Mouse (Mus musculus) MEL (cell line): Measurements from ENCODE around the gene Acvr1b. TPM values are rescaled to one million over a fixed set of nuclear protein-coding genes. Genes with fewer than 3 reads are reported as not detected.

Experiments
- DNase-seq: peaks from one replicate; pipeline ENCODE4 v3.0.0; 2011; ENCODE audit warnings: low read depth, low spot score
- H3K27ac ChIP-seq: 2 replicates; pipeline ENCODE4 v1.5.1; 2012; ENCODE audit warnings: low read depth, mild to moderate bottlenecking, control low read depth, low read length, moderate library complexity; ENCODE audit not compliant: control insufficient read depth
- H3K27me3 ChIP-seq, 2 experiments: fragments of 150-350 bp in 1 of 2; sonication (generic) in 1 of 2; 2 replicates each; pipeline ENCODE4 v1.6.1; 2012; ENCODE audit warnings: low read length in 2 of 2, mild to moderate bottlenecking in 2 of 2, improper control_type of control experiment in 1 of 2, moderate library complexity in 1 of 2; ENCODE audit not compliant: insufficient read depth in 2 of 2, control insufficient read depth in 1 of 2
- H3K36me3 ChIP-seq, 2 experiments: 2 replicates each; pipeline ENCODE4 v1.6.1; 2012 to 2014; ENCODE audit warnings: low read length in 2 of 2, improper control_type of control experiment in 1 of 2, inconsistent platforms in 1 of 2, mild to moderate bottlenecking in 1 of 2; ENCODE audit not compliant: insufficient read depth in 2 of 2, control insufficient read depth in 1 of 2
- H3K4me1 ChIP-seq, 2 experiments: fragments of 150-350 bp in 1 of 2; sonication (generic) in 1 of 2; 2 replicates each; pipeline ENCODE4 v1.6.1; 2012; ENCODE audit warnings: low read length in 2 of 2, improper control_type of control experiment in 1 of 2, mild to moderate bottlenecking in 1 of 2; ENCODE audit not compliant: insufficient read depth in 2 of 2, control insufficient read depth in 1 of 2
- H3K4me3 ChIP-seq, 2 experiments: fragments of 150-350 bp in 1 of 2; sonication (generic) in 1 of 2; 2 replicates each; pipeline ENCODE4 v1.5.1; 2012; ENCODE audit warnings: low read depth in 2 of 2, low read length in 2 of 2, mild to moderate bottlenecking in 2 of 2, moderate library complexity in 2 of 2, control low read depth in 1 of 2, improper control_type of control experiment in 1 of 2; ENCODE audit not compliant: control insufficient read depth in 1 of 2, insufficient read depth in 1 of 2
- H3K79me2 ChIP-seq: 2 replicates; pipeline ENCODE4 v1.6.1; 2012; ENCODE audit warnings: mild to moderate bottlenecking, low read length, moderate library complexity; ENCODE audit not compliant: control insufficient read depth, poor library complexity, insufficient read depth
- H3K9ac ChIP-seq: 2 replicates; pipeline ENCODE4 v1.6.1; 2012; ENCODE audit warnings: low read depth, mild to moderate bottlenecking, control low read depth, low read length, moderate library complexity; ENCODE audit not compliant: control insufficient read depth, poor library complexity, severe bottlenecking
- H3K9me3 ChIP-seq: fragments of 150-350 bp; sonication (generic); replicated peaks from 2 replicates; pipeline ENCODE4 v1.6.1; 2012; ENCODE audit warnings: mild to moderate bottlenecking, low read length, improper control_type of control experiment, moderate library complexity; ENCODE audit not compliant: insufficient read depth
- BHLHE40 ChIP-seq: IDR thresholded peaks from 2 replicates; pipeline ENCODE4 v1.6.1; 2012; ENCODE audit warnings: low read depth, mild to moderate bottlenecking, inconsistent platforms, low read length, improper control_type of control experiment, borderline replicate concordance
- E2F4 ChIP-seq: IDR thresholded peaks from 2 replicates; pipeline ENCODE4 v1.6.1; 2011; ENCODE audit warnings: low read depth, low read length, improper control_type of control experiment, borderline replicate concordance
- ELF1 ChIP-seq: IDR thresholded peaks from 2 replicates; pipeline ENCODE4 v1.6.1; 2014; ENCODE audit warnings: low read depth, mild to moderate bottlenecking, inconsistent platforms, low read length, improper control_type of control experiment, moderate library complexity
- EP300 ChIP-seq, 2 experiments: IDR thresholded peaks; 2 replicates each; pipeline ENCODE4 v1.6.1; 2011; ENCODE audit warnings: improper control_type of control experiment in 2 of 2, low read length in 2 of 2, low read depth in 1 of 2, mild to moderate bottlenecking in 1 of 2
- ETS1 ChIP-seq: IDR thresholded peaks from 2 replicates; pipeline ENCODE4 v1.6.1; 2012; ENCODE audit warnings: low read depth, mild to moderate bottlenecking, inconsistent platforms, low read length, improper control_type of control experiment, moderate library complexity
- GABPA ChIP-seq: IDR thresholded peaks from 2 replicates; pipeline ENCODE4 v1.6.1; 2012; ENCODE audit warnings: low read depth, mild to moderate bottlenecking, inconsistent platforms, low read length, improper control_type of control experiment, moderate library complexity
- GATA1 ChIP-seq: IDR thresholded peaks from 2 replicates; pipeline ENCODE4 v1.6.1; 2011; ENCODE audit warnings: low read depth, low read length, improper control_type of control experiment
- HCFC1 ChIP-seq: IDR thresholded peaks from 2 replicates; pipeline ENCODE4 v1.6.1; 2012; ENCODE audit warnings: low read depth, mild to moderate bottlenecking, inconsistent platforms, low read length, improper control_type of control experiment, moderate library complexity
- MAX ChIP-seq: IDR thresholded peaks from 2 replicates; pipeline ENCODE4 v1.6.1; 2011; ENCODE audit warnings: low read length, improper control_type of control experiment
- MYB ChIP-seq: IDR thresholded peaks from 2 replicates; pipeline ENCODE4 v1.6.1; 2011; ENCODE audit warnings: mild to moderate bottlenecking, low read depth, low read length, improper control_type of control experiment
- MYC ChIP-seq: IDR thresholded peaks from 2 replicates; pipeline ENCODE4 v1.6.1; 2011; ENCODE audit warnings: low read depth, mild to moderate bottlenecking, low read length, improper control_type of control experiment, moderate library complexity
- POLR2A ChIP-seq, 2 experiments: IDR thresholded peaks; 2 replicates each; pipeline ENCODE4 v1.6.1; 2011 to 2012; ENCODE audit warnings: low read length in 2 of 2, mild to moderate bottlenecking in 2 of 2, control low read depth in 1 of 2, improper control_type of control experiment in 1 of 2, low read depth in 1 of 2, moderate library complexity in 1 of 2; ENCODE audit not compliant: control insufficient read depth in 1 of 2, insufficient read depth in 1 of 2, poor library complexity in 1 of 2
- RAD21 ChIP-seq: IDR thresholded peaks from 2 replicates; pipeline ENCODE4 v1.6.1; 2011; ENCODE audit warnings: mild to moderate bottlenecking, low read depth, low read length, improper control_type of control experiment
- RCOR1 ChIP-seq: IDR thresholded peaks from 2 replicates; pipeline ENCODE4 v1.6.1; 2012; ENCODE audit warnings: low read depth, mild to moderate bottlenecking, inconsistent platforms, low read length, improper control_type of control experiment
- SIN3A ChIP-seq: IDR thresholded peaks from 2 replicates; pipeline ENCODE4 v1.6.1; 2012; ENCODE audit warnings: low read length, improper control_type of control experiment, inconsistent platforms
- TAL1 ChIP-seq: IDR thresholded peaks from 2 replicates; pipeline ENCODE4 v1.6.1; 2012; ENCODE audit warnings: mild to moderate bottlenecking, inconsistent platforms, low read length, moderate library complexity, mixed read lengths
- TBP ChIP-seq: IDR thresholded peaks from 2 replicates; pipeline ENCODE4 v1.8.0; 2011; ENCODE audit warnings: low read depth, low read length, improper control_type of control experiment
- ZC3H11A ChIP-seq: IDR thresholded peaks from 2 replicates; pipeline ENCODE4 v1.6.1; 2012; ENCODE audit warnings: low read depth, mild to moderate bottlenecking, inconsistent platforms, low read length, improper control_type of control experiment
- ZKSCAN1 ChIP-seq: IDR thresholded peaks from 2 replicates; pipeline ENCODE4 v1.6.1; 2012; ENCODE audit warnings: low read depth, mild to moderate bottlenecking, inconsistent platforms, low read length, improper control_type of control experiment, moderate library complexity
- ZMIZ1 ChIP-seq: IDR thresholded peaks from 2 replicates; pipeline ENCODE4 v1.6.1; 2012; ENCODE audit warnings: low read depth, mild to moderate bottlenecking, inconsistent platforms, low read length, improper control_type of control experiment, moderate library complexity
- polyA plus RNA-seq, 2 experiments: library from polyadenylated mRNA; stranded (reverse) in 1 of 2; unstranded in 1 of 2; fragments of >175 nt in 1 of 2; fragments of >200 nt in 1 of 2; gene quantifications; 2 replicates each; pipeline versions ENCODE4 v1.2.1 to v1.2.4; 2012; ENCODE audit warnings: low replicate concordance in 2 of 2, low read depth in 1 of 2; ENCODE audit not compliant: insufficient read length in 2 of 2, insufficient read depth in 1 of 2, missing spikeins in 1 of 2
- total RNA-seq: library from RNA; depleted of rRNA; stranded (reverse); fragments of 300-350 nt; gene quantifications from 2 replicates; pipeline ENCODE4 v1.2.3, GENCODE M21; 2012

Gene Acvr1b
- total and polyA plus RNA-seq, 3 experiments = 10.4 to 13.2 TPM; not detected in 1

DNA sequence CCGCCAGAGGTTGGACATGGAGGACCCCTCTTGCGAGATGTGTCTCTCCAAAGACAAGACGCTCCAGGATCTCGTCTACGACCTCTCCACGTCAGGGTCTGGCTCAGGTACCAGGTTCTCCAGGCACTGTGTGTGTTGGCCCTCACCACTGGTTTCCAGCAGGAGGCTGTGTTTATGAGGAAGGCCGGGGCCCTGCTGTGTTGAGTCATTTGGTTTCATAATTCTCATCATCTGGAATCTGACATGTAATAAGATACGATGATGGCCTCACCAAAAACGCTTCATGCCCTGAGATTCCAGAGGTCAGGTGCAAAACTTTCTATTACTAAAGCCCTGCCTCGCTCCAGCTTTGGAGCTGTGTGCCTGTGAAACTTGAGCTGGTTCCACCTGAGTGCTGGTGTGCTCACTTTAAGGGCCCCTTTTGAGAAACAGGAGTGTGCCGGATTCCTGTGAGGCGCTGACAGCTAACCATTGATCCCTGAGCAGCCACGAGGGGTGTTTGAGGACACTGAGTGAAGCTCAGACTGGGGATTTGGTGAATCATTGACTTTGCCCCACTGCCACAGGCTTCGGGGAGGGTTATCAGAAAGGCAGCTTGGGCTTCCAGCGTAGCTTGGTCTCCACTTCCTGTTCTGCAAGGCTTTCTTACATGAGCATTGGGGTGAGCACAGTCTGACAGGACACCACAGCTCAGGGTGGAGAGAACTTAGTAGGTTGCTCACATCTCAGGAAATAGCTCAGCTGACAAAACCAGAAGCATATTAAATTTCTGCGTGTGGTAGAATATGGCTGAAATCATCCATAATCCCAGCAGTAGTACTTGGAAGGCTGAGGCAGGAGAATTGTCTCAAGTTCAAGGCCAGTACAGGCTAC, 21.3 kb downstream of the Acvr1b start:
- 0 out of 2 replicates have a peak, but pooled peaks have one; percentile 42 for TF ChIP-seq GATA1
- TF ChIP-seq HCFC1 = no peak
- no peak for TF ChIP-seq BHLHE40
- 0 out of 2 replicates have a peak, but pooled peaks have one; percentile 18 for TF ChIP-seq SIN3A
- peak; percentile 74 for TF ChIP-seq TBP
- TF ChIP-seq ETS1 = 0 out of 2 replicates have a peak, but pooled peaks have one; percentile 9
- no peak for TF ChIP-seq ZC3H11A
- TF ChIP-seq E2F4 = no peak
- peak; percentile 66 for TF ChIP-seq ELF1
- peak; percentile 87 for TF ChIP-seq ZKSCAN1
- peak; percentile 34; the same call in 1 of the 2 replicates for TF ChIP-seq TAL1
- peak; percentile 89 for DNase-seq
- Histone ChIP-seq H3K9me3 (no peaks in the 10 kb centered on the region), H3K4me3 (no peak overlapping the region), H3K4me1 (peaks cover 13 to 36% of the 10 kb centered on the region in 2 experiments), H3K27me3 (no peaks in the 10 kb centered on the region), H3K9ac (no peak overlapping the region), H3K27ac (peak overlapping the region; percentile 18; the same call in 1 of the 2 replicates), H3K79me2 (0 out of 2 replicates have a peak, but pooled peaks cover 1% of the 10 kb centered on the region), H3K36me3 (peaks cover 0 to 28% of the 10 kb centered on the region in 2 experiments; a peak in 2 of 4 replicates)

GRCm38 (mm10) chr15:101196079-101196795, 22.4 kb downstream of the Acvr1b start:
- Histone ChIP-seq H3K9me3 (no peaks in the 10 kb centered on the region), H3K9ac (no peak overlapping the region), H3K4me1 (peaks cover 6 to 26% of the 10 kb centered on the region in 2 experiments), H3K27ac (no peak overlapping the region), H3K79me2 (0 out of 2 replicates have a peak, but pooled peaks cover 1% of the 10 kb centered on the region), H3K27me3 (no peaks in the 10 kb centered on the region), H3K4me3 (no peak overlapping the region), H3K36me3 (peaks cover 0 to 20% of the 10 kb centered on the region in 2 experiments; a peak in 2 of 4 replicates)
- DNase-seq = peak; percentile 55
- TF ChIP-seq MYB (peak; percentile 53; the same call in 1 of the 2 replicates), MYC (no peak), RAD21 (no peak), E2F4 (no peak), RCOR1 (no peak), SIN3A (no peak), GABPA (peak; percentile 49; the same call in 1 of the 2 replicates), MAX (no peak), HCFC1 (no peak), ZMIZ1 (no peak), POLR2A (IDR thresholded peaks at IDR 0.05; ENCODE audit: control insufficient read depth in 1 of 2, insufficient read depth in 1 of 2, low read depth in 1 of 2, low read length in 2 of 2, poor library complexity in 1 of 2) (0 out of 4 replicates have a peak, but pooled peaks of 1 of the 2 experiments have one; percentile 5), ZC3H11A (no peak), EP300 (IDR thresholded peaks at IDR 0.05; ENCODE audit: low read depth in 1 of 2, low read length in 2 of 2) (peak in 1 of 2 experiments; percentile 80; a peak in 2 of 4 replicates)
- TF ChIP-seq, all 39 proteins: peak for 4
